Mouse (Mus musculus): ENCODE measurements around the gene Scyl3.
A peak's percentile ranks its signal among the peaks of the same experiment; 100 is the strongest.

Scyl3 gene

DNA sequence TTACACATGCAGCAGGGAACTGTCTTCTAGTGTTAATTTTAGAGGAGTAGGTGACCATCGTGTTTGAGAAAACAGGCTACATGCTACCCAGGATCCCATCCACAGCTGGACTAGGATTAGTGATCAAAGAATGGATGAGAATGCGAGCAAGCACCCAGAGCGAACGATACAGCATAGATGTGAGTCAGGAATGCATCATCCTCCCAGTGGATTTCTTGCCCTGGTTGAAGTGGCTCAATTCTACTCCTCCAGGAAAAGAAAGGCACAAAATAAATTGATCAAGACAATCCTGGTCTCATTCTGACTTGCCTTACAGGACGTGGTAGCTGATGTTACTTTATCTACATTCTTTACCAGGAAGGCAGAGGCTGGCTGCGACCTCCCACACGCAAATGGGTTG, at the start of gene Scyl3:
Gene Scyl3 (plus strand): TSS at position 255 of the 400 bp plus-strand sequence.
- DNase-seq (ENCODE audit: extremely low read depth, low read depth, low spot score), result no peak

- no peak for DNase-seq (ENCODE audit: extremely low read depth, low read depth, low spot score)
Observed at GRCm38 (mm10) chr1:163889629-163890028, 39.3 kb upstream of the Scyl3 start.

DNA sequence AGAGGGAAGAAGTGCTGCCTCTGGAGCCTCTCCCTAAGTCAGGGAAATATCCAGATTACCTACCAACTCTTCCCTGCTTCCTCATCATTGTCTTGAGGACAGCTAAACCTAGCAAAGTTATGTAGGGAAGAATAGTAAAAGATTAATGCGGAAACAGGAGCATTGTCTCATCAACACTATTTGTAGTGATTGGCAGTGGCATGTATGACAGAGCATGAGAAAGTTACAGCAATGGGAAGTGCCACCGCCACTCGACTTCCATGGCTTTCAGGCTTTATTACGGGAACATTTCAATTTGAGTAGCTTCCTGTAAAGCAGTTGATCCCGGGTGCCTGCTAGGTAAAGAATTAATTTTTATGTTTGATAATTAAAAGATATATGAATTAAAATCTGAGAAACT, 35.6 kb upstream of the Scyl3 start:
- no peak for DNase-seq (ENCODE audit: extremely low read depth, low read depth, low spot score)

GRCm38 (mm10) chr1:163893774-163894527, 34.9 kb upstream of the Scyl3 start:
- DNase-seq (ENCODE audit: extremely low read depth, low read depth, low spot score), result no peak

DNA sequence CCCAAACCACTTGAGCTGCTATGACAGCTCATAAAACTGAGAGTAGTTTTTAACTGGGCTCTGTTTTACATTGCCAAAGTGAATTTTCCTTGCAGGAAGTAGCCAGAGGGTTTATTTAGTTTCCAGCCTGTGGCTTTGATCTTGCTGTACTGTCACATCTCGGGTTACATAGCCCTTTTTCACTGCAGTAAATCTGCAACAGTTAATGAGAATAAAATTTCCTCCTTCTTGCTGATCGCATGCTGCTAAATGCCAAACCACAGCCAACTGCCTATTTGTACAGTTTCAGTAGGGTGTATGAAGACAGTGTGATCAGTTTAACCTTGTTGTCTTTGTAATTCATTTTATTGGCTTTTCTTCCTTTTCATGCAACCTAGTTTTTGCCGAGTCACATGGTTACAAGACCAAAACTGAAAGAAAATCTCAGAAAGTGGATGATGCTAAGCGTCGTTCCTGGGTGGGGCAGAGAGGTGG, 30.6 kb upstream of the Scyl3 start:
- no peak for DNase-seq (ENCODE audit: extremely low read depth, low read depth, low spot score)

DNA sequence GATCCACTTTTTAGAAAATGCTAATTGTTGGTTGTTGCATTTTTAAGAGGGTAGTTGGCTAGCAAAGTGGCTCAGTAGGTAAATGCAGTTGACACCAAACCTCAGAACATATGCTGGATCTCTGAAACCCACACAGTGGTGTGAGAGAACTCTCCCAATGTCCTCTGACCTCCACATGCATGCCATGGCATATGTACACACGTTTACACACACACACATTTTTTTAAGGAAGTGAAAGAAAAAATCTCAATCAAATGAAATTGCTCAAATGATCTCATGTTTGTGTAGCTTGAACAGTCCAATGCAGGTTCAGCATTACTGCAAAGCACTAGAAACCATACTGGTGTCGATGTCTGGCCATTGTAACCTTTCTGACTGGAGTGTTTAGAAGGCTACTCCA, 29.3 kb upstream of the Scyl3 start:
- DNase-seq (ENCODE audit: extremely low read depth, low read depth, low spot score), result no peak

- DNase-seq (ENCODE audit: extremely low read depth, low read depth, low spot score), result no peak
Observed at GRCm38 (mm10) chr1:163900168-163900567, 28.7 kb upstream of the Scyl3 start.

DNA sequence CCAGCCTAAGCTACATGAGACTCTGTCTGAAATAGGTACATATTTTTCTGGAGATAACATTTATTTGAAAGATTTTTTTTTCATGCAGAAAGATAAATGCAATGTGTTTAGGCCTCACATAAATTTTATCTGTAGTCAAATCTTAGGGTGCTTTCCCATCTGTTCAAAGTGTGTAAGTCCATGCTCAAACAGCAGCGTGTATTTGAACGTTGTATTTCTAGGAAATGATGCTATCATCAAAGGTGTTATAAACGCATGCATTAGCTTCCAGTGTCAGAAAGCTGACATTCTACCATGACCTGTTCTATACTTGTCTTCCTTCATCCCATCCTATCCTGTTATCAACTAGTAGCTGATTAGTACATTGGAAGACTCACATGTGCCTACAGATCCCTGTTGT, 25.5 kb upstream of the Scyl3 start:
- no peak for DNase-seq (ENCODE audit: extremely low read depth, low read depth, low spot score)

DNA sequence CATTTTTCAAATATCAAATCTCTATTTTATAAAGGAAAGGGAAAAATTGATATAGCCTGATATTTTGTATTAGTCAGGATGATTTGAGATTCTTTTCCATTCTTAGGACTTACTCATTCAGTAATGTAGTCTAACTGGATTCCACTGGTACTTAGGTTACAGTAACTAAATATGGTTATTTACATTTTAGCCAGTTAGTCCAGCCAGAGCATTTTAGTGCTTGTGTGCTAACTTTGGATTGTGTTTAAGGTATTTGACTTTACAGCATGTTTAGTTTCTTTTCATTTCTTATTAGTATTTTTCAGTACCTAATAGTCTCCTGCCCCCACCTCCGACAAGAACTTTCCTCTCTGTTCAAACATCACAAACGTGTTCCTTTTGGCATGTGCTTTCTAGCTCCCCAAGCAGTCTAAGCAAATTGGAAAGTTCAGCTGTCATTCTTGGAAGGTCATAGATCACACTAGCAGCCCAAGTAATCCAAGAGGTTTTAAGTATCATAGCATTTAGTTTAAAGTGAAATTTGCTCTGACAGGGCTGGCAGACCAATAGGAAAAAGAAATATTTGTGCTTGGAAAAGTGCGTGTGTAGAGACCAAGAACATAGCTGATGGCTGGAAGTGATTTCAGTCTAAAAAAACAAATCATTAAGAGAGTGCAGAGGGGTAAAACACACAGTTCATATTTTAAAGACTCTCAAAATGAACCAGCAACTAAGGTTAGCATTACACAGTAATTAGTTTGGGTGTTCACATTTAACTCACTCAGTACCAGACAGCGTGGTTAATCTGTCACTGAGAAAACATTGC, 21.7 kb upstream of the Scyl3 start:
- no peak for DNase-seq (ENCODE audit: extremely low read depth, low read depth, low spot score)

GRCm38 (mm10) chr1:163908389-163908788, 20.5 kb upstream of the Scyl3 start:
- DNase-seq (ENCODE audit: extremely low read depth, low read depth, low spot score), result no peak

DNA sequence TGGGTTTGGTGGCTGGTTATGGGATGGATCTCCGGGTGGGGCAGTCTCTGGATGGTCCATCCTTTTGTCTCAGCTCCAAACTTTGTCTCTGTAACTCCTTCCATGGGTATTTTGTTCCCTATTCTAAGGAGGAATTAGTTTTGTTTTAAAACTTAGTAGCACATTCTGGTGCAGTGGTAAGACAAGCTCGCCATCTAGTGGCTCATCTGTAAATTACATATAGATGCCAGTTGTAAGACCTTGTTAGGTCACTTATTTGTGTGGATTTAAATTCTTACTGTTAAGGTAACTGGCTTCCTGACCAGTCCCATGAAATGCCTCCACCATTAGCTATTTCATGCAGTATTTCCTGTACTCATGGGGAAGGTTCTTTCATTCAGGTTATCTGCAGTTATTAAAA, 18.6 kb upstream of the Scyl3 start:
- no peak for DNase-seq (ENCODE audit: extremely low read depth, low read depth, low spot score)

GRCm38 (mm10) chr1:163910785-163911184, 18.1 kb upstream of the Scyl3 start:
- no peak for DNase-seq (ENCODE audit: extremely low read depth, low read depth, low spot score)

DNA sequence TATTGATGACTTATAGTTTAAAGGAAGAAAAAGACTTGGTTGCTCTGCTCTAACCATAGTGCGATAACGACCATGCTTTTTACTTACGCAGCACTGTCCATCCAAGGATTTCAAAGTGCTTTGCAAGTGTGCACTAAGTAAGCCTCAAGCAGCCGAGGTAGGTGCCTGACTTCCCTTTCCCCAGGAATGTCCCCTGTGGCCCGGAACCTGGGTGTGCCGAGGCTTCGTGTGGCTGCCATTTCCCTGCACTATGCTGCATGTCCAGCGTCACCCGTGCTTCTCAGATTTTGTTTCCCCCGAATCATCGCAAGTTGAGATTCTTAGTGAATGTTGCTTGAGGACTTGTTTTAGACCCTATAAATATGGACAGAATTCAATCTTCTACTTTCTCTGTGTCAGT, 16.9 kb upstream of the Scyl3 start:
- no peak for DNase-seq (ENCODE audit: extremely low read depth, low read depth, low spot score)

GRCm38 (mm10) chr1:163917349-163918160, 11.3 kb upstream of the Scyl3 start:
- no peak for DNase-seq (ENCODE audit: extremely low read depth, low read depth, low spot score)

DNA sequence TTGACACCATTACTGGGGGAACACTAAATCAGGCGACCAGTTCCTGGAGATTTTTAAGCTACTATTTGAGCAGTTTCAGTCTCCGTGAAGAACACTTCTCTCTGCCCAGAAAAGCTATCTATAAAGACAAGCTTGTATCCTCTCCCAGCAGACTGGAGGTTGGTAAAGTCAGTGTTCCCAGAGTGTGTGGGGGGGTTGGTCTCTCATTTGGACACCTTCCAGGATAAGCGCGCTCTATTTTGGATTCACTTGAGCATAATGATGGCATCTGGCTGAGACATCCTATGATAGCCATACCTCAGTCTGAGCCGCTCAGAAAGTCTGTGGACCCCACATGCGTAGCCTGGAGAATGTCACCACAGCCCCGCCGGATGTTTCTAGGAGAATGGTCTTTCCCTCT, 4.8 kb upstream of the Scyl3 start:
- no peak for DNase-seq (ENCODE audit: extremely low read depth, low read depth, low spot score)

- DNase-seq (ENCODE audit: extremely low read depth, low read depth, low spot score), result peak; percentile 36
Observed at GRCm38 (mm10) chr1:163929636-163930457, 947 bp downstream of the Scyl3 start.

DNA sequence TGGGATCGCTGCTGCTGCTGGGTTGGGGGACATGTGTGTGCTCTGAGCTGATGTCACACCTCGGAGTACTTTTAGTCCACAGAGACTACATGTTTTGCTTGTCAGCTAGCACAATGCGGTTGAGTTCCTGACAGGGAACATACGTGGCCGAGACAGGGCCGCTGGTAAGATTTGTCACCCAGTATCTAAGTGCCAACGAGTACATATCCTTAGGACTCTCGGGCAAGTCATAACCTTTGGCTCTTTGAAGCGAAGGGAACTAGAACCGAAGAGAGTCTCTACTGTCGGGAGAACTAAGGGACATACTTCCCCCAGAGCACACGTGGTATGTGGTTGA, 1.5 kb downstream of the Scyl3 start:
- DNase-seq (ENCODE audit: extremely low read depth, low read depth, low spot score), result no peak

GRCm38 (mm10) chr1:163931801-163932200, 2.9 kb downstream of the Scyl3 start:
- no peak for DNase-seq (ENCODE audit: extremely low read depth, low read depth, low spot score)

DNA sequence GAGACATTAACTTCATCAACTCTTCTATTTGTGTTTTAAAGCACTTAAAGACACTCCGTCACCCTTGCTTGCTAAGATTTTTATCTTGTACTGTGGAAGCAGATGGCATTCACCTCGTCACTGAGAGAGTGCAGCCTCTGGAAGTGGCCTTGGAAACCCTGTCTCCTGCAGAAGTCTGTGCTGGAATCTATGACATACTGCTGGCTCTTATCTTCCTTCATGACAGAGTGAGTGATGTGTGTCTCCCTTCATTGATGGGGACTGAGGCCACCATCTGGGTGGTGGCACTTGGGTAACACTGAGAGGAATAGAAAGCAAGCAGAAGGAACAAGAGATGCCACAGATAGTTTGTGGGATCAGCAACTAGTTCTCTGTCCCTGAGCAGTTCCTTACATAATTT, 5.7 kb downstream of the Scyl3 start:
- DNase-seq (ENCODE audit: extremely low read depth, low read depth, low spot score), result no peak

GRCm38 (mm10) chr1:163942056-163942455, 13.2 kb downstream of the Scyl3 start:
- DNase-seq (ENCODE audit: extremely low read depth, low read depth, low spot score), result no peak

GRCm38 (mm10) chr1:163953396-163953795, 24.5 kb downstream of the Scyl3 start:
- no peak for DNase-seq (ENCODE audit: extremely low read depth, low read depth, low spot score)

Measured in fat pad, adult 2 months (tissue).